Mouse (Mus musculus): ENCODE measurements around the gene Yipf4. TPM values are rescaled to one million over a fixed set of nuclear protein-coding genes. Genes with fewer than 3 reads are reported as not detected.
A peak's percentile ranks its signal among the peaks of the same experiment; 100 is the strongest.

Yipf4 gene
- polyA plus RNA-seq, 1 experiment from 2014 or later = 72.0 TPM

DNA sequence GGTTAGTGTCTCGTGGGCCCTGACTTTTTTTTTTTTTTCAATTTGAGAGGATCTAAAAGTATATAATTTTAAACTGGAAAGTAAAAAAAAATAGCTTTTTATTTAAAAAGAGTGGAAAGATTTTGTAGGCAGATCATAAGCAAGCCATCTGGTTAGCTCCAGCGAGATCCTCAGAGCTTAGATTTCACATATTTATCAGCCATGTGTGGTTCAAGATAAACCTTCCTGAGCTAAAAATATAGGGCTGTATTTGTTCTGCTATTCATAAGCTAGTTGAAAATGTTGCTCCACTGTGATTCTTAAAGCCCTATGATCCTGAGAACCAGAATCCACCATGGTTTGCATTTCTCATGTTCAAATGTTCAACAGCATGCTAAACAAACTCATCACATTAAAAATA is 18.6 kb downstream of the Yipf4 start:
- no peaks in the 10 kb centered on the region for H3K4me1 ChIP-seq (ENCODE audit: control insufficient read depth, low read depth, low read length)
- ATAC-seq (ENCODE audit: low read depth) = no peak
- H3K9me3 ChIP-seq (replicated peaks; ENCODE audit: control insufficient read depth, low read length) = no peaks in the 10 kb centered on the region
- WGBS (ENCODE audit: insufficient replicate concordance) = 33% methylated on average over 2 of the region's 2 CpGs
- H3K4me2 ChIP-seq (ENCODE audit: low read depth, low read length) = no peak overlapping the region
- no peaks in the 10 kb centered on the region for H3K27me3 ChIP-seq (ENCODE audit: control insufficient read depth, insufficient read depth, low read depth, low read length)
- no peak overlapping the region for H3K9ac ChIP-seq (ENCODE audit: low read depth, low read length)
- no peaks in the 10 kb centered on the region for H3K36me3 ChIP-seq (ENCODE audit: control insufficient read depth, insufficient read depth)
- no peak overlapping the region for H3K4me3 ChIP-seq (ENCODE audit: low read depth, low read length)
- H3K27ac ChIP-seq (ENCODE audit: low read length) = no peak overlapping the region

- Histone ChIP-seq H3K4me2 (ENCODE audit: low read depth, low read length) (no peak overlapping the region), H3K27me3 (ENCODE audit: control insufficient read depth, insufficient read depth, low read depth, low read length) (no peaks in the 10 kb centered on the region), H3K4me1 (ENCODE audit: control insufficient read depth, low read depth, low read length) (no peaks in the 10 kb centered on the region), H3K36me3 (ENCODE audit: control insufficient read depth, insufficient read depth) (no peaks in the 10 kb centered on the region), H3K9ac (ENCODE audit: low read depth, low read length) (no peak overlapping the region), H3K4me3 (ENCODE audit: low read depth, low read length) (no peak overlapping the region), H3K27ac (ENCODE audit: low read length) (no peak overlapping the region), H3K9me3 (replicated peaks; ENCODE audit: control insufficient read depth, low read length) (no peaks in the 10 kb centered on the region)
- ATAC-seq (ENCODE audit: low read depth) = 0 out of 2 replicates have a peak, but pooled peaks have one; percentile 30
- WGBS (ENCODE audit: insufficient replicate concordance) = 34% methylated on average over 3 of the region's 3 CpGs
These were observed 19.3 kb downstream of the Yipf4 start for GRCm38 (mm10) chr17:74508600-74508999.

- 49% methylated on average over 2 of the region's 2 CpGs for WGBS (ENCODE audit: insufficient replicate concordance)
- no peak overlapping the region for H3K4me3 ChIP-seq (ENCODE audit: low read depth, low read length)
- no peaks in the 10 kb centered on the region for H3K9me3 ChIP-seq (replicated peaks; ENCODE audit: control insufficient read depth, low read length)
- H3K4me1 ChIP-seq (ENCODE audit: control insufficient read depth, low read depth, low read length) = no peaks in the 10 kb centered on the region
- H3K4me2 ChIP-seq (ENCODE audit: low read depth, low read length) = no peak overlapping the region
- ATAC-seq (ENCODE audit: low read depth) = no peak
- H3K27me3 ChIP-seq (ENCODE audit: control insufficient read depth, insufficient read depth, low read depth, low read length) = no peaks in the 10 kb centered on the region
- H3K36me3 ChIP-seq (ENCODE audit: control insufficient read depth, insufficient read depth) = no peaks in the 10 kb centered on the region
- no peak overlapping the region for H3K27ac ChIP-seq (ENCODE audit: low read length)
- H3K9ac ChIP-seq (ENCODE audit: low read depth, low read length) = no peak overlapping the region
These were observed 23.0 kb downstream of the Yipf4 start for GRCm38 (mm10) chr17:74512308-74512707.

DNA sequence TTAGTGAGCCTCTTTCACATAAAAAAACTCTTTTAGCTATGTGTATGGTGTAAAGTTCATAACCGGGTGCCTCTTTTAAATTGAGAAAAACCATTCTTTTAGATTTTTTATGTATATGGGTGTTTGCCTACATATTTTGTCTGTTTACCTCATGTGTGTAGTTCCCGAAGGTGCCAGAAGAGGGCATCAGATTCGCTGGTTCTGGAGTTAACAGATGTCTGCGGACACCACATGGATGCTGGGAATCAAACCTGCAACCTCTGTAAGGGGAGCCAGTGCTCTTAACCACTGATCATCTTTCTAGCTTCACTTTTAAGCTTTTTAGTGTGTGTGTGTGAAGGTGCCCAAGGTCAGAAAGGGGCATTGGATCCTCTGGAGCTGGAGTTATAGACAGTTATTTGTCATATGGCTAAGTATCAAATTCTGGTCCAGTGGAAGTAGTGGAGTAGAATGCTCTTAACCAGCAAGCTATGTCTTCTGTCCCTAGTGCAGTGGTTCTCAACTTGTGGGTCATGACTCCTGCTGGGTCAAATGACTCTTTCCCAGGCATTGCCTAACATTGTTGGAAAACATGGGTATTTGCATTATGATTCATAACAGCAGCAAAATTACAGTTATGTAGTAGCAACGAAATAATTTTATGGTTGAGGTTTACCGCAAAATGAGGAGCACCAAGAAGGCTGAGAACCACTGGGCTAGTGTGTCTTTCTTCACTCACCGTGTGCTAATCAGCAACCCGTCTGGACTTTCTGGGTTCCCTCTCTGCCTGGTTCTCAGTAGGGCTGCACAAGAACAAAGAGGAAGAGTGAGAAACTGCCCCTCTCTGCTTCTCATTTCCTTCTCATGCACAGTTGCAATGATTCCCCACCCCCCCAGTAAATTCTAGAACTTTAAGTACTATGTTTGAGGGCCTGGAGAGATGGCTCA is 33.8 kb downstream of the Yipf4 start:
- Histone ChIP-seq H3K36me3 (ENCODE audit: control insufficient read depth, insufficient read depth) (no peaks in the 10 kb centered on the region), H3K4me1 (ENCODE audit: control insufficient read depth, low read depth, low read length) (peaks cover 12% of the 10 kb centered on the region), H3K27ac (ENCODE audit: low read length) (no peak overlapping the region), H3K9ac (ENCODE audit: low read depth, low read length) (no peak overlapping the region), H3K4me3 (ENCODE audit: low read depth, low read length) (no peak overlapping the region), H3K9me3 (replicated peaks; ENCODE audit: control insufficient read depth, low read length) (no peaks in the 10 kb centered on the region), H3K27me3 (ENCODE audit: control insufficient read depth, insufficient read depth, low read depth, low read length) (no peaks in the 10 kb centered on the region), H3K4me2 (ENCODE audit: low read depth, low read length) (no peak overlapping the region)
- WGBS (ENCODE audit: insufficient replicate concordance) = 58% methylated on average over 8 of the region's 8 CpGs
- no peak for ATAC-seq (ENCODE audit: low read depth)

DNA sequence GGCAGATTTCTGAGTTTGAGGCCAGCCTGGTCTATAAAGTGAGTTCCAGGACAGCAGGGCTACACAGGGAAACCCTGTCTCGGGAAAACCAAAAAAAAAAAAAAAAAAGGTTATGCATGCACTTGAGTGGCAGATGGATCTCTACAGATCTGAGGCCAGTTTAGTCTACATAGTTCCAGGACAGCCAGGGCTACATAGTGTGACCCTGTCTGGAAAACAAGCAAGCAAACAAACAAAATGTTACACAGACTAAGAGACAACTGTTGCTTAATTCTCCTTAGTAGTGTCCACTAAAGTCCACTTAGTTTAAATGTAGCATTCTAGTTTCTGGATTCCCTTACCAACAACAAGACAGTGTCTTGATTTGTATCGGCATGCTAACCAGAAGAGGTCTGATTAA is 36.8 kb downstream of the Yipf4 start:
- no peak overlapping the region for H3K9ac ChIP-seq (ENCODE audit: low read depth, low read length)
- H3K27ac ChIP-seq (ENCODE audit: low read length) = no peak overlapping the region
- H3K36me3 ChIP-seq (ENCODE audit: control insufficient read depth, insufficient read depth) = no peaks in the 10 kb centered on the region
- H3K27me3 ChIP-seq (ENCODE audit: control insufficient read depth, insufficient read depth, low read depth, low read length) = no peaks in the 10 kb centered on the region
- WGBS (ENCODE audit: insufficient replicate concordance) = 70% methylated on average over 2 of the region's 2 CpGs
- ATAC-seq (ENCODE audit: low read depth) = no peak
- no peaks in the 10 kb centered on the region for H3K9me3 ChIP-seq (replicated peaks; ENCODE audit: control insufficient read depth, low read length)
- no peak overlapping the region for H3K4me3 ChIP-seq (ENCODE audit: low read depth, low read length)
- peaks cover 20% of the 10 kb centered on the region for H3K4me1 ChIP-seq (ENCODE audit: control insufficient read depth, low read depth, low read length)
- no peak overlapping the region for H3K4me2 ChIP-seq (ENCODE audit: low read depth, low read length)

DNA sequence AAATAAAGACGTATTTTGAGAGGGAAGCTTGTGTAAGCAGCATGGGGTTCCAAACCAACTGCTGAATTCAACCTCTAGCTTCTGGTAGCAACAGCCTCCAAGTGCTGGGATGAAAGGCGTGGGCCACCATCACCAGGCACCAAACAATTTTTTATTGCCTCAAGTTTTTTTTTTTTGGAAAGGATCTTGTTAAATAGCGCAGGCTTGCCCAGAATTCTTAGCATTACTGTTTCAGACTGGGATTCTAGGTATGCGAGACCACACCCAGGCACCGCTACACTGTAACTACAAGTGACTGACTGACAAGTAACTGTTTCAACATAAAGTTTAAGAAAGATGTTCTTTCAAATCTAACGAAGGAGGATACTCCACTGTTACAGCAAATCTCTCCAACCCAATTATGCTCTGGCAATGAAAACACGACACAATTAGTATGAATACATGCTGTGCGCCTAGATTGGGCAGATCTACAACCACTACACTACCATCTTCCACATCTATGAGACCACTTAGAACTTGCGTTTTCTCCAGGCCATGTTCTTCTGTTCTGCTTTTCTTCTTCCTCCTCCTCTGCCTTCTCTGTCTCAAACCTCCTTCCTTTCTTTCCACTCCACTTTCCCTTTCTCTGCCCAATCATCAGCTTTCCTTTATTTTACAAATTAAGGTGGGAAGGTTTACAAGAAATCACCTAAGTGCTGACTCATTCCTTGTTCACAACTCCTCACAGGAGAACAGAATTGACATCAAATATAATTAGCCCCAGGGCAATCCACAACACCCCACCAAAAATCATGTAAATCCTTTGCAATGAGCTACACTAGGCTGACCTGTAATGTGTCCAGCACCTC is 37.7 kb downstream of the Yipf4 start:
- H3K27me3 ChIP-seq (ENCODE audit: control insufficient read depth, insufficient read depth, low read depth, low read length) = no peaks in the 10 kb centered on the region
- H3K36me3 ChIP-seq (ENCODE audit: control insufficient read depth, insufficient read depth) = no peaks in the 10 kb centered on the region
- WGBS (ENCODE audit: insufficient replicate concordance) = 75% methylated on average over 9 of the region's 9 CpGs
- H3K9me3 ChIP-seq (replicated peaks; ENCODE audit: control insufficient read depth, low read length) = no peaks in the 10 kb centered on the region
- peak overlapping the region; percentile 50 for H3K9ac ChIP-seq (ENCODE audit: low read depth, low read length)
- ATAC-seq (ENCODE audit: low read depth) = no peak
- H3K4me1 ChIP-seq (ENCODE audit: control insufficient read depth, low read depth, low read length) = peaks cover 20% of the 10 kb centered on the region
- peak overlapping the region; percentile 66 for H3K4me2 ChIP-seq (ENCODE audit: low read depth, low read length)
- H3K27ac ChIP-seq (ENCODE audit: low read length) = peak overlapping the region; percentile 84
- peak overlapping the region; percentile 56 for H3K4me3 ChIP-seq (ENCODE audit: low read depth, low read length)

GRCm38 (mm10) chr17:74527729-74528607 is 38.7 kb downstream of the Yipf4 start, which contains the start of gene Birc6:
Birc6 (plus strand) TSS chr17:74528295.
- H3K27ac ChIP-seq (ENCODE audit: low read length) = peak within 1 kb of the TSS; percentile 99
- under 1% methylated on average over 67 of the region's 71 CpGs for WGBS (ENCODE audit: insufficient replicate concordance)
- H3K9me3 ChIP-seq (replicated peaks; ENCODE audit: control insufficient read depth, low read length) = no peaks in the 10 kb centered on the region
- peak within 1 kb of the TSS; percentile 89 for H3K4me2 ChIP-seq (ENCODE audit: low read depth, low read length)
- H3K4me3 ChIP-seq (ENCODE audit: low read depth, low read length) = peak within 1 kb of the TSS; percentile 92
- H3K36me3 ChIP-seq (ENCODE audit: control insufficient read depth, insufficient read depth) = no peaks in the 10 kb centered on the region
- H3K9ac ChIP-seq (ENCODE audit: low read depth, low read length) = peak within 1 kb of the TSS; percentile 93
- peaks cover 20% of the 10 kb centered on the region for H3K4me1 ChIP-seq (ENCODE audit: control insufficient read depth, low read depth, low read length)
- ATAC-seq (ENCODE audit: low read depth) = peak; percentile 94
- no peaks in the 10 kb centered on the region for H3K27me3 ChIP-seq (ENCODE audit: control insufficient read depth, insufficient read depth, low read depth, low read length)

Measured in liver, embryonic 16.5 days (tissue).